Mouse (Mus musculus) hindbrain, embryonic 15.5 days (tissue): Measurements from ENCODE around the gene Ptpn14. TPM values are rescaled to one million over a fixed set of nuclear protein-coding genes. Genes with fewer than 3 reads are reported as not detected.

ENCODE experiments used
- ATAC-seq: fragments of 200-750 bp; cut with Nextera tagmentation; 2 replicates; pipeline ENCODE4 v1.8.0; 2017; ENCODE audit warnings: low read depth, moderate number of reproducible peaks, moderate TSS enrichment; ENCODE audit not compliant: low FRiP score
- H3K27ac ChIP-seq: fragments of 300-500 bp; sonication (generic); replicated peaks from 2 replicates; pipeline ENCODE4 v1.5.1; 2015; ENCODE audit warnings: mild to moderate bottlenecking, inconsistent platforms
- H3K27me3 ChIP-seq: fragments of 300-500 bp; sonication (generic); 2 replicates; pipeline ENCODE4 v1.6.1; 2015; ENCODE audit warnings: control low read depth, inconsistent platforms
- H3K36me3 ChIP-seq: fragments of 300-500 bp; sonication (generic); 2 replicates; pipeline ENCODE4 v1.6.1; 2015; ENCODE audit warnings: control low read depth, inconsistent platforms
- H3K4me1 ChIP-seq: fragments of 300-500 bp; sonication (generic); replicated peaks from 2 replicates; pipeline ENCODE4 v1.6.1; 2015; ENCODE audit warnings: control low read depth, inconsistent platforms
- H3K4me2 ChIP-seq: fragments of 300-500 bp; sonication (generic); 2 replicates; pipeline ENCODE4 v1.6.1; 2015; ENCODE audit warnings: moderate library complexity, mild to moderate bottlenecking, inconsistent platforms
- H3K4me3 ChIP-seq: fragments of 300-500 bp; sonication (generic); 2 replicates; pipeline ENCODE4 v1.5.1; 2015; ENCODE audit warnings: mild to moderate bottlenecking, inconsistent platforms
- H3K9ac ChIP-seq: fragments of 300-500 bp; sonication (generic); 2 replicates; pipeline ENCODE4 v1.6.1; 2015; ENCODE audit warnings: inconsistent platforms
- H3K9me3 ChIP-seq: fragments of 300-500 bp; sonication (generic); 2 replicates; pipeline ENCODE4 v1.6.1; 2016; ENCODE audit warnings: control low read depth, inconsistent platforms
- WGBS: fragments of 180-500 bp; shearing (Covaris S2); methylation state at CpG from one replicate; pipeline ENCODE4 v1.1.7; 2015; 5-methylcytosine and 5-hydroxymethylcytosine counted together
- polyA plus RNA-seq: library from polyadenylated mRNA; unstranded; fragments of >200 nt; fragmentation: Nextera tagmentation; extraction: Ambion mirVana; gene quantifications from 2 replicates; pipeline ENCODE4 v1.2.1, GENCODE M21; 2015

Gene Ptpn14
- polyA plus RNA-seq, 1 experiment from 2014 or later, result 1.5 TPM

DNA sequence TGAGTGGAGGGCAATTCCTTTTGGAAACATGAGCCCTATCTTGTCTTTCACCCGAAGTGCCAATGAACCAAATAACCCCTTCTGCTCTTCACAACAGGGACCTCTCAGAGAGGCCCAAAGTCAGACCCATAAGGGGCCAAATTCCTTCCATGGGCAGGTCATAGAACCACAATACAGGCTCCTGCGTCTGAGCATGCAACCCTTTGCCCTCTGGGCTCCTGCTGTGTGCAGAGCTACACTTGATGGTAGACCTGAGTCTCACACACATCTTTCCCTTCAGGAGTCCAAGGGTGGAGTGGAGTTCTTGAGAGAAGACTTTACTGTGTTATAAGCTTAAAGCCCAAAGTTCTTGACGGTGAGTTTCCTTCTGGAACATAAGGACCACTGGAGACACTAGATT is 51.2 kb downstream of the Ptpn14 start:
- no peak overlapping the region for H3K9ac ChIP-seq
- ATAC-seq, result no peak
- no peaks in the 10 kb centered on the region for H3K9me3 ChIP-seq
- 62% methylated on average over 3 of the region's 3 CpGs for WGBS
- H3K36me3 ChIP-seq, result no peaks in the 10 kb centered on the region
- H3K27me3 ChIP-seq, result no peaks in the 10 kb centered on the region
- H3K27ac ChIP-seq, result no peak overlapping the region
- H3K4me1 ChIP-seq, result no peaks in the 10 kb centered on the region
- no peak overlapping the region for H3K4me2 ChIP-seq
- no peak overlapping the region for H3K4me3 ChIP-seq

DNA sequence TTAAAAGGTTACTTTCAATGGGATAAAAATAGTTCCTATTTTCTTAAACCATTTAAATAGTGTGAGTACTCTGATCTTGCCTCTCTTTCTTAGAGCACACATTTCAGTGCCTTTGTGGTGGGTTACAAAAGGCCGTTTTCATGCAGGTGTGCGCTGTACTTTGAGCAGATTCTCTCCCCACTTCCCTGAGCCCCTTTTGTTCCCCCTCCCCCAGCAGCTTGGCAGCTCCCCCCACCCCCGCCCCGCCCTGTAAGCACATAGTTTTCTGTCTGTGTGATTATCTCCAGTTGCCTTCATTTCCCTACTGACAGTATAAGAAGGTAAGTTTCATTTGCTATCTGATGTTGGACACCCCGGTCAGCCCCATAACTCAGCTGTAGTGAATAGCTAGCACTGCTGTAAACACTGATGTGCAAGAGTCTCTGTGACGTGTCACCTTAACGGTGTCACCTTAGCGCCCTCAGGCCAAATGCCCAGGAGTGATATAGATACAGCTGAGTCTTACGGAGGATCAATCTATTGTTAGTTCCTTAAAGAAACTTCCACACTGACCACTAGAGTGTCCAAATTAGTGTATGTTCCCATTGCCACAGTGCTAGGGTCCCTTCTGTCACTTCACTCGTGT is 53.8 kb downstream of the Ptpn14 start:
- WGBS, result 86% methylated on average over 10 of the region's 10 CpGs
- no peak overlapping the region for H3K27ac ChIP-seq
- no peak overlapping the region for H3K4me3 ChIP-seq
- H3K27me3 ChIP-seq, result no peaks in the 10 kb centered on the region
- no peak overlapping the region for H3K9ac ChIP-seq
- H3K36me3 ChIP-seq, result no peaks in the 10 kb centered on the region
- H3K9me3 ChIP-seq, result no peaks in the 10 kb centered on the region
- no peak overlapping the region for H3K4me2 ChIP-seq
- ATAC-seq, result no peak
- peaks cover 12% of the 10 kb centered on the region; the same call in 1 of the 2 replicates for H3K4me1 ChIP-seq

DNA sequence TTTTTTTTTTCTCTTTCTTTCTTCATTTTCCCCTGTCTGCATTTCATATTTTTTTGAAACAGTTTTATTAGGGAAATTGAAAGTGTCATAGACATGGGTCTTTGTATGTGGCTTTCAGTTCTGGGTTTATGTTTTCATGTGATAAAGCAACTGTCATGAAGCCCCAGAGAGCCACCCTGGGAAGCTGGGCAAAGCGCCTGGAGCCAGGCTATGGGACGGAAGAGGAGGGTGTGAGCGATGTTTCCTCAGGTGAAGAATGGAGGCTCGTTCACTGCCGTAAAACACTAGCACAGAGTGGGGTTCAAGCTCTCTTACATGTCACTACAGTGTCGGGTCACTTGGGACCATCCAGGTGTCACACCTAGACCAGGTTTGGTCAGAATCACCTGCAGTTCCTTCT is 54.6 kb downstream of the Ptpn14 start:
- no peak for ATAC-seq
- 92% methylated on average over 6 of the region's 6 CpGs for WGBS
- Histone ChIP-seq H3K36me3 (no peaks in the 10 kb centered on the region), H3K9me3 (no peaks in the 10 kb centered on the region), H3K4me2 (no peak overlapping the region), H3K9ac (no peak overlapping the region), H3K27ac (no peak overlapping the region), H3K27me3 (no peaks in the 10 kb centered on the region), H3K4me3 (no peak overlapping the region), H3K4me1 (peaks cover 20% of the 10 kb centered on the region; the same call in 1 of the 2 replicates)

GRCm38 (mm10) chr1:189784503-189784902 is 56.4 kb downstream of the Ptpn14 start:
- 81% methylated on average over 7 of the region's 7 CpGs for WGBS
- H3K4me1 ChIP-seq, result peaks cover 22% of the 10 kb centered on the region; the same call in 1 of the 2 replicates
- H3K4me3 ChIP-seq, result no peak overlapping the region
- H3K4me2 ChIP-seq, result no peak overlapping the region
- H3K27me3 ChIP-seq, result no peaks in the 10 kb centered on the region
- H3K9me3 ChIP-seq, result no peaks in the 10 kb centered on the region
- no peak overlapping the region for H3K9ac ChIP-seq
- no peaks in the 10 kb centered on the region for H3K36me3 ChIP-seq
- no peak overlapping the region for H3K27ac ChIP-seq
- ATAC-seq, result no peak

DNA sequence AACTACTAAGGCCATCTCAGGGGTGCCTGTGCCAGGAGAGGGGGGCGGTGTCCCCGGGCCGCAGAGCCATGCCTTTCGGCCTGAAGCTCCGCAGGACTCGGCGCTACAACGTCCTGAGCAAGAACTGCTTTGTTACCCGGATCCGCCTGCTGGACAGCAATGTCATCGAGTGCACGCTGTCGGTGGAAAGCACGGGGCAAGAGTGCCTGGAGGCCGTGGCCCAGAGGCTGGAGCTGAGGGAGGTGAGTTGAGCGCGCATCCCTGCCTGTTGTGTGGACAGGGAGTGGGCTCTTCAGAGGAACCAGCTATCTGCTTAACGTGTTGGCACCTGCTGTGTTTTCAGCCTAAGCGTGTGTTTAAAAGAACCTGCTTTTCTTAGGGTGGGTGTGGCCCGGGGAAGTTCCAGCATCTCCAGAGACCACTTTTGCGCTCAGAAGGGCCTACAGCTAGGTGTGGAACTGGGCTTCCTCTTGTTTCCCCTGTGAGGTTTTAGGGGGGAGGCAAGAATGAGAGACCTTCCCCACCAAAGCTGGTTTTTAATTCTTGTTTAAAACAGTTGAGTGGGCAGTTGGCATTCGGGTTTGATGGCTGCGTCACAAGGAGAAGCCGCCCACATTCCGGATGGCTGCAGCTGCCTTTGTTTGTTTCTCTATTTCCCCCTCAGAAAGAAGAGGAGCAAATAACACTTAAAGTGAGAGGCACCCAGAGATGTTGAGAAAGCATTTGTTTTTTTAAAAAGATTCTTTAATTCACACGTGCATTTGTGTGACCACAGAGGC is 58.8 kb downstream of the Ptpn14 start:
- 47% methylated on average over 26 of the region's 26 CpGs for WGBS
- ATAC-seq, result no peak
- H3K4me1 ChIP-seq, result peaks cover 24% of the 10 kb centered on the region; the same call in 1 of the 2 replicates

GRCm38 (mm10) chr1:189789545-189789944 is 61.5 kb downstream of the Ptpn14 start:
- H3K27me3 ChIP-seq, result no peaks in the 10 kb centered on the region
- H3K4me2 ChIP-seq, result no peak overlapping the region
- no peak for ATAC-seq
- H3K9me3 ChIP-seq, result no peaks in the 10 kb centered on the region
- WGBS, result 48% methylated on average over 6 of the region's 6 CpGs
- no peak overlapping the region for H3K27ac ChIP-seq
- H3K4me1 ChIP-seq, result peaks cover 25% of the 10 kb centered on the region; the same call in 1 of the 2 replicates
- H3K9ac ChIP-seq, result no peak overlapping the region
- H3K4me3 ChIP-seq, result no peak overlapping the region
- H3K36me3 ChIP-seq, result no peaks in the 10 kb centered on the region

More for the DNA sequence above, 58.8 kb downstream of the Ptpn14 start:
- no peak overlapping the region for H3K27ac ChIP-seq
- no peak overlapping the region for H3K4me3 ChIP-seq
- H3K9ac ChIP-seq, result no peak overlapping the region
- H3K9me3 ChIP-seq, result no peaks in the 10 kb centered on the region
- no peaks in the 10 kb centered on the region for H3K36me3 ChIP-seq
- no peak overlapping the region for H3K4me2 ChIP-seq
- H3K27me3 ChIP-seq, result no peaks in the 10 kb centered on the region

DNA sequence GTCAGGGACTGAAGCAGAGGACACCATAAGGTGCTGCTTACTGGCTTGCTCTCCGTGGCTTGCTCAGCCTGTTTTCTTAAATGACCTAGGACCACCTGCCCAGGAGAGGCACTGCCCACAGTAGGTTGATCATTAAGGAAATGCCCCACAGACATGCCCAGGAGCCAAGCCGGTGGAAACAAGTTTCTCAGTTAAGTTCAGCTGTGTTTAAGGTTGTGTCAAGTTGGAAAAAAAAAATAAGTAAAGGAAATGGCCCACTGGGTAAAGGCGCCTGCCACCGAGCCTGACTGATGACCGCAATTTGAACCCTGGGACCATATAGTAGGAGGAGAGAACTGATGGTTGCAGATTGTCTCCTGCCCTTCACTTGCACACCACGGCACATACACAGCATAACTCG is 62.6 kb downstream of the Ptpn14 start:
- H3K27ac ChIP-seq, result no peak overlapping the region
- no peaks in the 10 kb centered on the region for H3K27me3 ChIP-seq
- H3K36me3 ChIP-seq, result no peaks in the 10 kb centered on the region
- no peak for ATAC-seq
- 74% methylated on average over 7 of the region's 7 CpGs for WGBS
- H3K4me2 ChIP-seq, result no peak overlapping the region
- H3K4me1 ChIP-seq, result peaks cover 20% of the 10 kb centered on the region; the same call in 1 of the 2 replicates
- H3K9me3 ChIP-seq, result no peaks in the 10 kb centered on the region
- no peak overlapping the region for H3K4me3 ChIP-seq
- no peak overlapping the region for H3K9ac ChIP-seq

- H3K27me3 ChIP-seq, result no peaks in the 10 kb centered on the region
- no peak overlapping the region for H3K4me2 ChIP-seq
- peaks cover 15% of the 10 kb centered on the region; the same call in 1 of the 2 replicates for H3K4me1 ChIP-seq
- H3K9ac ChIP-seq, result no peak overlapping the region
- no peaks in the 10 kb centered on the region for H3K36me3 ChIP-seq
- ATAC-seq, result 0 out of 2 replicates have a peak, but pooled peaks have one; percentile 27
- WGBS, result 53% methylated on average over 10 of the region's 10 CpGs
- H3K4me3 ChIP-seq, result no peak overlapping the region
- no peaks in the 10 kb centered on the region for H3K9me3 ChIP-seq
- no peak overlapping the region for H3K27ac ChIP-seq
Measured at GRCm38 (mm10) chr1:189791534-189792217, 63.6 kb downstream of the Ptpn14 start.

DNA sequence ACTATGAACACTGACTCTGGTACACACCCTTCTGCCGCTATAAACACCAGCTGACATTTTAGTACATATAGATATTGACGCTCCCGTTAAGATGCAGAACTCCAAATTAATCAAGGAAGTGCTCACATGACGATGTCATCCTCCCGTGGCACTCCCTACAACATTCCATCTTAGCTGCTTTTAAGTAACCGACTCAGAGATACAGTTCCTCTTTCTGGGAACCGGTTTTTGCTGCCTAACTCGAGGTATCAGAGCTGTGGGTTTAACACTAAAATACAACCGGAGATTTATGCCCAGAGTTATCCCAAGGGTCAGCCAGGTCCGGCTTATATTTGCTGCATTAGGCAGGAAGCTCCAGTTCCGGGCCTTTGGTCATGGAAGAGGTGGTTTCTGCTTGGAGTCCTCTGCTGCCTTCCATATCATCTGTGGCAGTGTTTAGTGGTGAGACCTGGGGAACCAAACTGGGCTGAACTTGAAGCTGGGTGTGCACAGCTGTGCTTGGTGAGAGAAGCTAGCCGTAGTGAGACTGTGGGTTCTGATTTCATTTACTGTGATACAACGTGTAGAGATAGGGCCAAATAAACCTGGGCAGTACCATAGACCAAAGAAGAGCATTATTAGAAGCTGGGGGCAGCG is 64.6 kb downstream of the Ptpn14 start:
- 86% methylated on average over 14 of the region's 14 CpGs for WGBS
- ATAC-seq, result no peak
- no peaks in the 10 kb centered on the region for H3K27me3 ChIP-seq

GRCm38 (mm10) chr1:189798949-189799348 is 70.9 kb downstream of the Ptpn14 start:
- H3K27me3 ChIP-seq, result no peaks in the 10 kb centered on the region
- H3K4me3 ChIP-seq, result no peak overlapping the region
- no peaks in the 10 kb centered on the region for H3K9me3 ChIP-seq
- WGBS, result 92% methylated on average over 15 of the region's 15 CpGs
- ATAC-seq, result no peak
- peaks cover 7% of the 10 kb centered on the region for H3K4me1 ChIP-seq
- no peaks in the 10 kb centered on the region for H3K36me3 ChIP-seq
- no peak overlapping the region for H3K27ac ChIP-seq
- H3K4me2 ChIP-seq, result no peak overlapping the region
- no peak overlapping the region for H3K9ac ChIP-seq

More for the DNA sequence above, 64.6 kb downstream of the Ptpn14 start:
- H3K9me3 ChIP-seq, result no peaks in the 10 kb centered on the region
- H3K9ac ChIP-seq, result no peak overlapping the region
- H3K36me3 ChIP-seq, result no peaks in the 10 kb centered on the region
- no peak overlapping the region for H3K27ac ChIP-seq
- no peak overlapping the region for H3K4me2 ChIP-seq
- H3K4me1 ChIP-seq, result peaks cover 5% of the 10 kb centered on the region; the same call in 1 of the 2 replicates
- no peak overlapping the region for H3K4me3 ChIP-seq

DNA sequence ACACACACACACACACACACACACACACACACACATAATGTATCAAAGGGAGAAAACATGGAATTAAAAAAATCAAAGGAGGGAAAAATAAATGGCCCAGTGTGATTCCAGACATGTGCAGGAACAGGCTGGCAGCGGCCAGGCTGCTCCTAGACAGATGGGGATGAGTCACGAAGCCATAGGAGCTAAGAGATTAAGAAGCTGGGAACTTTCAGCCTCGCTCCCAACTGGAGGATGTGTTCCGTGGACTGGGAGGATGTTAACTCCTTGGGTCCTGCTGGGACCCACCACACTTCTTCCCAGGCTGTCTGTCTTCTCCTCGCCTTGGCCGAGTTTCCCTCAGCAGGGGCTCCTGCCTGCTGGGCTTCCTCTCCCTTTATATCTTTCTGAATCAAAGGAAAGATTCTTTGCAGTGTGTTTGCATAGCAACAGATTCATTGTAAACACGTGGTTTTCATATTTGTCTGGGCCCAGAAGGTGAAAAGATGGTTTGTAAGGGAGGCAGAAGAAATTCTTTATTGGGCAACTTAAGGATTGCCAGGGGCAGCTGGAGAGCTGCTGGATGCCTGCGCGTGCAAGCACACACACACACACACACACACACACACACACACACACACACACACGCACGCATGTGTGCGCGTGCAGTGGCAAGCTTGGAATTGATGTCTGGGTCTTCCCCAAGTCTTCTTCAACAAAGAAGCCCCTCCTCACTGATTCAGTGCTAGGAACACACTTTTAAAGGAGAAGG is 72.3 kb downstream of the Ptpn14 start:
- Histone ChIP-seq H3K9ac (no peak overlapping the region), H3K27ac (no peak overlapping the region), H3K27me3 (no peaks in the 10 kb centered on the region), H3K9me3 (no peaks in the 10 kb centered on the region), H3K4me3 (no peak overlapping the region), H3K4me1 (peaks cover 7% of the 10 kb centered on the region), H3K4me2 (no peak overlapping the region), H3K36me3 (no peaks in the 10 kb centered on the region)
- 51% methylated on average over 13 of the region's 13 CpGs for WGBS
- no peak; the same call in 1 of the 2 replicates for ATAC-seq
